Mouse (Mus musculus) kidney, adult 2 months (tissue): ENCODE data around the gene Ttc6. TPM values are rescaled to one million over a fixed set of nuclear protein-coding genes. Genes with fewer than 3 reads are reported as not detected.

Experiments
- DNase-seq: peaks from one replicate; pipeline ENCODE4 v3.0.0; 2021
- H3K27ac ChIP-seq: fragments of 200-500 bp; 2 replicates; pipeline ENCODE4 v1.5.1; 2012; ENCODE audit warnings: low read depth, low read length, control low read depth, inconsistent platforms; ENCODE audit not compliant: insufficient read depth
- H3K27me3 ChIP-seq: fragments of 200-500 bp; replicated peaks from 2 replicates; pipeline ENCODE4 v1.6.1; 2012; ENCODE audit warnings: mild to moderate bottlenecking, moderate library complexity, low read length, inconsistent platforms; ENCODE audit not compliant: control insufficient read depth, insufficient read depth
- H3K36me3 ChIP-seq: fragments of 200-500 bp; 2 replicates; pipeline ENCODE4 v1.6.1; 2012; ENCODE audit warnings: mild to moderate bottlenecking, moderate library complexity, low read length, inconsistent platforms; ENCODE audit not compliant: control insufficient read depth, insufficient read depth
- H3K4me1 ChIP-seq: fragments of 200-500 bp; 2 replicates; pipeline ENCODE4 v1.6.1; 2011; ENCODE audit warnings: low read length; ENCODE audit not compliant: control insufficient read depth, insufficient read depth
- H3K4me3 ChIP-seq: fragments of 200-500 bp; 2 replicates; pipeline ENCODE4 v1.5.1; 2011; ENCODE audit warnings: mild to moderate bottlenecking, low read depth, low read length, control low read depth; ENCODE audit not compliant: insufficient read depth
- CTCF ChIP-seq: fragments of 200-500 bp; conservative IDR thresholded peaks from 2 replicates; pipeline ENCODE4 v1.5.1; 2011; ENCODE audit warnings: low read depth, mild to moderate bottlenecking, control low read depth, low read length, moderate library complexity, mixed read lengths; ENCODE audit not compliant: insufficient read depth, insufficient read length
- POLR2A ChIP-seq: fragments of 200-500 bp; IDR thresholded peaks from one replicate; pipeline ENCODE4 v1.6.1; 2011; ENCODE audit warnings: low read depth, low read length, control low read depth
- WGBS: fragments of 180-500 bp; shearing (Covaris S2); methylation state at CpG from one replicate; pipeline ENCODE4 v1.1.7; 2018; 5-methylcytosine and 5-hydroxymethylcytosine counted together
- polyA plus RNA-seq: library from polyadenylated mRNA; depleted of rRNA; stranded (reverse); fragments of >200 nt; gene quantifications from 2 replicates; pipeline ENCODE4 v1.2.3, GENCODE M21; 2012; rRNA removed

Gene Ttc6
- 0.02 and 0.15 TPM in 2 replicates for polyA plus RNA-seq

DNA sequence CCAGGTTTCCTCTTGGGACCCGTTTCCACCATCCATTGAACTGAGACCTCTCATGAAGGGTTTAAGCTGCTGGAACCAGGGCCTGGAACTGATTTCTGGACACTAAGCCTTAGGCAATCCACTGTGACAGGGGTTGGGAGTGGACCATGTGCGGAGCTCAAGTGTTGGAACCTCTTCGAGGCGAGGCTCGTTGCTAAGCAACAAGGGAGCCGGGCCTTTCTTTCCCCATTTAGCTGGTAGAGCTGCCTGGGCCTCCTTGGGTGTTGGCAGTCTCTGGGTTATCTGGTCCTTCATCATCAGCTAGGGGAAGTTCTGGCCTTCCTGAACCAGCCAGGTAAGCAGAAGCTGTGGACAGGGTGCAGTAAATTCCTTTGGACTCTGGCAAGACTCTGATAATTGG is at the start of gene Ttc6:
Gene Ttc6 (plus strand): TSS at position 205 of the 400 bp plus-strand sequence.
- Histone ChIP-seq H3K4me1 (no peaks in the 10 kb centered on the region), H3K36me3 (no peaks in the 10 kb centered on the region), H3K4me3 (no peak within 1 kb of the TSS), H3K27me3 (no peaks in the 10 kb centered on the region), H3K27ac (no peak within 1 kb of the TSS)
- TF ChIP-seq POLR2A (no peak), CTCF (no peak)
- WGBS, result 63% methylated on average over 6 of the region's 6 CpGs
- DNase-seq, result no peak

DNA sequence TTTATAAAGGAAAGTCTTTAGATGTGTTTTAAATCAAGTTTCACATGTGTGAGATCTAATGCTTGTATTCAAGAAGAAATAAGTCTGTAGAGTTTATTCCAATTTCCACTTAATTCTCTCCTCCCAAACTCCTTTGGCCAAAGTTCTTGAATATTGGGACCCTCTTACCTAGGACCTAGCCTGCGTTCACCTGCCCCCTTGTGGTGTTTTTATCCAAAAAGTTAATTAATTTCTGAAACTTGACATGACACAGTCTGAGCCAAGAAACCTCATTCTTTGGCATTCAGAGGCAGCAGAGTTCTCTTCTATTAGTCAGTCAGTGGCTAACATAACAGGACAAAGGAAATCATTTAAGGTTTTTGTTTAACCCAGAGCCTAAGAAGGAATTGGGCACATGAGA is 49.4 kb upstream of the Ttc6 start:
- 51% methylated on average over 1 of the region's 1 CpGs for WGBS
- DNase-seq, result no peak
- Histone ChIP-seq H3K27ac (no peak overlapping the region), H3K4me1 (no peaks in the 10 kb centered on the region), H3K4me3 (no peak overlapping the region), H3K36me3 (no peaks in the 10 kb centered on the region), H3K27me3 (no peaks in the 10 kb centered on the region; the same call in 1 of the 2 replicates)
- TF ChIP-seq CTCF (no peak), POLR2A (no peak)

GRCm38 (mm10) chr12:57515702-57516377 is 48.1 kb upstream of the Ttc6 start:
- no peaks in the 10 kb centered on the region for H3K36me3 ChIP-seq
- DNase-seq, result no peak
- 49% methylated on average over 12 of the region's 12 CpGs for WGBS
- TF ChIP-seq POLR2A, result no peak
- H3K27me3 ChIP-seq, result no peaks in the 10 kb centered on the region; the same call in 1 of the 2 replicates
- no peaks in the 10 kb centered on the region for H3K4me1 ChIP-seq
- no peak overlapping the region for H3K27ac ChIP-seq
- no peak overlapping the region for H3K4me3 ChIP-seq

- no peak overlapping the region for H3K4me3 ChIP-seq
- no peaks in the 10 kb centered on the region for H3K4me1 ChIP-seq
- H3K27me3 ChIP-seq, result no peaks in the 10 kb centered on the region
- DNase-seq, result no peak
- no peak overlapping the region for H3K27ac ChIP-seq
- H3K36me3 ChIP-seq, result no peaks in the 10 kb centered on the region
- no peak for TF ChIP-seq POLR2A
- no peak for TF ChIP-seq CTCF
- 66% methylated on average over 4 of the region's 4 CpGs for WGBS
These were observed 35.6 kb upstream of the Ttc6 start for GRCm38 (mm10) chr12:57528335-57528734.

GRCm38 (mm10) chr12:57530474-57530873 is 33.4 kb upstream of the Ttc6 start:
- DNase-seq, result no peak
- Histone ChIP-seq H3K36me3 (no peaks in the 10 kb centered on the region), H3K4me1 (no peaks in the 10 kb centered on the region), H3K4me3 (no peak overlapping the region), H3K27me3 (peaks cover 10% of the 10 kb centered on the region), H3K27ac (no peak overlapping the region)
- no peak for TF ChIP-seq CTCF
- no peak for TF ChIP-seq POLR2A
- WGBS, result 17% methylated on average over 9 of the region's 9 CpGs

GRCm38 (mm10) chr12:57534517-57534878 is 29.4 kb upstream of the Ttc6 start:
- Histone ChIP-seq H3K27ac (no peak overlapping the region), H3K4me3 (no peak overlapping the region), H3K4me1 (no peaks in the 10 kb centered on the region), H3K27me3 (peaks cover 14% of the 10 kb centered on the region), H3K36me3 (no peaks in the 10 kb centered on the region)
- WGBS, result 2% methylated on average over 5 of the region's 6 CpGs
- no peak for DNase-seq
- TF ChIP-seq CTCF (no peak), POLR2A (no peak)

DNA sequence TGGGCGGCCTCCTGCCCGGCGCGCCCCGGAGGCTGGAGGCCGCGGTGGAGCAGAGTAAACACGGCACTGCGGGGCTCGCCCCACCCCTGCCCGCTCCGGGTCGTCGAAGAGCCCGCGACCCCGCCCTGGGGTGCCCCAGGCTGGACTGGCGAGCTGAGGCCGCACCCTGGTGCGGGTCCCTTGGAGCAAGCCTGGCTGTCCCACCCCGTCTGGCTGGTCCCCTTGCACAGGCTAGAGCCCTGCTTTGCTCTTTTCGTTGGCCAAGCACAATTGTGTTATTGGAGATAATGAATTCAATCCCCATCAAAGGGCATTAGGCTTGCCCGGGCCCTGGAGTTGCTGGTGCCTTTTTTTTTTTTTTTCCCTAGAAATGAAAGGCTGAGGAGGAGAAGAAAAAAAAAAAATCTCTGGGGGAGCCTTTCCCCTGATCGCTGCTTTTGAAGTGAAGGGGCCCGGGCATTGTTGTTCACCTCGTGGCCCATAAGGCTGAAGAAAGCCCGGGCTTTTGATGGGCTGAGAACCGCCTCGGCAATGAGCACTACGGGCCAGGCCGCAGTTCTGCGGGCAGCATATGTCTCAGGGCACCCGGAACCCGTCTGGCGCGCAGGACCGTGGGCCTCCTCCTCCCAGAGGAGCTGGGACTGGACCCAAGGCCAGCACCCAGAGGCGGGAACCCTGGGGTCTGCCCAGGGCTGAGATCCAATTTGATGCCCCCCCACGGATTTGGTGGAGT is 28.9 kb upstream of the Ttc6 start:
- H3K27ac ChIP-seq, result no peak overlapping the region
- no peaks in the 10 kb centered on the region for H3K4me1 ChIP-seq
- DNase-seq, result no peak
- WGBS, result 3% methylated on average over 39 of the region's 39 CpGs
- TF ChIP-seq CTCF, result no peak
- no peak for TF ChIP-seq POLR2A
- peaks cover 14% of the 10 kb centered on the region for H3K27me3 ChIP-seq
- no peaks in the 10 kb centered on the region for H3K36me3 ChIP-seq
- no peak overlapping the region for H3K4me3 ChIP-seq
